Mouse (Mus musculus) midbrain, embryonic 16.5 days (tissue): ENCODE results near the gene Rcan1. TPM values are rescaled to one million over a fixed set of nuclear protein-coding genes. Genes with fewer than 3 reads are reported as not detected.

Experiments
- ATAC-seq: fragments of 200-750 bp; cut with Nextera tagmentation; 2 replicates; pipeline ENCODE4 v1.8.0; 2017; ENCODE audit warnings: moderate TSS enrichment
- H3K27ac ChIP-seq: fragments of 300-500 bp; sonication (generic); 2 replicates; pipeline ENCODE4 v1.5.1; 2014; ENCODE audit warnings: mild to moderate bottlenecking, low read length, mixed read lengths
- H3K27me3 ChIP-seq: fragments of 300-500 bp; sonication (generic); 2 replicates; pipeline ENCODE4 v1.6.1; 2014; ENCODE audit warnings: low read depth, low read length, mixed read lengths; ENCODE audit not compliant: control insufficient read depth, insufficient read depth
- H3K36me3 ChIP-seq: fragments of 300-500 bp; sonication (generic); 2 replicates; pipeline ENCODE4 v1.6.1; 2014; ENCODE audit warnings: mild to moderate bottlenecking, low read length, moderate library complexity, mixed read lengths; ENCODE audit not compliant: control insufficient read depth, insufficient read depth
- H3K4me1 ChIP-seq: fragments of 300-500 bp; sonication (generic); 2 replicates; pipeline ENCODE4 v1.6.1; 2014; ENCODE audit warnings: mild to moderate bottlenecking, low read length, mixed read lengths; ENCODE audit not compliant: control insufficient read depth, insufficient read depth
- H3K4me2 ChIP-seq: fragments of 300-500 bp; sonication (generic); 2 replicates; pipeline ENCODE4 v1.6.1; 2014; ENCODE audit warnings: mild to moderate bottlenecking, low read length, mixed read lengths
- H3K4me3 ChIP-seq: fragments of 300-500 bp; sonication (generic); 2 replicates; pipeline ENCODE4 v1.5.1; 2014; ENCODE audit warnings: low read depth, mild to moderate bottlenecking, low read length, moderate library complexity, mixed read lengths
- H3K9ac ChIP-seq: fragments of 300-500 bp; sonication (generic); 2 replicates; pipeline ENCODE4 v1.6.1; 2014; ENCODE audit warnings: low read depth, low read length, mixed read lengths
- H3K9me3 ChIP-seq: fragments of 300-500 bp; sonication (generic); replicated peaks from 2 replicates; pipeline ENCODE4 v1.6.1; 2014; ENCODE audit warnings: mild to moderate bottlenecking, low read length, mixed read lengths; ENCODE audit not compliant: control insufficient read depth, poor library complexity, severe bottlenecking
- WGBS: fragments of 180-500 bp; shearing (Covaris S2); extraction: QIAGEN DNeasy Blood & Tissue Kit; methylation state at CpG from one replicate; pipeline ENCODE4 v1.1.7; 2014; 5-methylcytosine and 5-hydroxymethylcytosine counted together
- polyA plus RNA-seq: library from polyadenylated mRNA; unstranded; fragments of >200 nt; fragmentation: Nextera tagmentation; extraction: Ambion mirVana; gene quantifications from 2 replicates; pipeline ENCODE4 v1.2.1, GENCODE M21; 2015

The Rcan1 gene
- polyA plus RNA-seq, 1 experiment from 2014 or later: 80.8 TPM

- Histone ChIP-seq H3K36me3 (no peaks in the 10 kb centered on the region), H3K27ac (no peak overlapping the region), H3K4me3 (no peak overlapping the region), H3K9ac (no peak overlapping the region), H3K9me3 (no peaks in the 10 kb centered on the region), H3K4me2 (no peak overlapping the region), H3K4me1 (peaks cover 2% of the 10 kb centered on the region; the same call in 1 of the 2 replicates), H3K27me3 (no peaks in the 10 kb centered on the region)
- 81% methylated on average over 7 of the region's 7 CpGs for WGBS
- no peak for ATAC-seq
Measured at GRCm38 (mm10) chr16:92360711-92361110, 110.0 kb downstream of the Rcan1 start.

DNA sequence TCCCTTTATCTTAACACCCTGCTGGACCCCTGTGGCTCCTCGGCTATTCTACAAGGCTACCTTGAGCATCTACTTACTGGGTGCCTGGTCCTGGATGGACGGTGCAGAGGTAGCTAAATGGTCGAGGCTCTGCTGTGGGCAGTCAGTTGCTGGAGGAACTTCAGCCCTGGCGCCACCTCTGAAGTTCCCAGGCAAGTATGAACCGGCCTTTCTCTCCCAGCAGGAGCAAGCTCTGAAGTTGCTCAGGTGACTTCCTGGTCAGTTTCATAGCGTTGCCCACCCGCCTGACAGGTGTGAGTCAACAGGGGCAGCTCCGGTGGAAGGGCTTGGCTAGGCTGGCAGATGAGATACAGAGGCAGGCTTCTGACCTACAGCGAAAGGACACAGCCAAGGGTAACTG is 111.4 kb downstream of the Rcan1 start, which contains the start of gene Kcne1:
Gene Kcne1, minus strand, starts transcription at position 240 of the 400 bp plus-strand sequence.
- H3K9me3 ChIP-seq: no peaks in the 10 kb centered on the region
- no peak for ATAC-seq
- no peaks in the 10 kb centered on the region for H3K27me3 ChIP-seq
- no peak within 1 kb of the TSS for H3K9ac ChIP-seq
- peaks cover 2% of the 10 kb centered on the region; the same call in 1 of the 2 replicates for H3K4me1 ChIP-seq
- H3K4me2 ChIP-seq: no peak within 1 kb of the TSS
- no peaks in the 10 kb centered on the region for H3K36me3 ChIP-seq
- H3K27ac ChIP-seq: no peak within 1 kb of the TSS
- H3K4me3 ChIP-seq: no peak within 1 kb of the TSS
- 66% methylated on average over 9 of the region's 9 CpGs for WGBS

GRCm38 (mm10) chr16:92358734-92359133 is 111.9 kb downstream of the Rcan1 start:
- ATAC-seq: no peak
- no peak overlapping the region for H3K4me2 ChIP-seq

GRCm38 (mm10) chr16:92357566-92357965 is 113.1 kb downstream of the Rcan1 start:
- H3K4me1 ChIP-seq: peaks cover 2% of the 10 kb centered on the region; the same call in 1 of the 2 replicates
- H3K36me3 ChIP-seq: no peaks in the 10 kb centered on the region
- WGBS: 21% methylated on average over 10 of the region's 10 CpGs
- no peaks in the 10 kb centered on the region for H3K9me3 ChIP-seq
- no peaks in the 10 kb centered on the region for H3K27me3 ChIP-seq
- H3K4me3 ChIP-seq: no peak overlapping the region
- H3K9ac ChIP-seq: no peak overlapping the region
- no peak overlapping the region for H3K4me2 ChIP-seq
- no peak for ATAC-seq
- H3K27ac ChIP-seq: no peak overlapping the region

More at GRCm38 (mm10) chr16:92358734-92359133, 111.9 kb downstream of the Rcan1 start:
- Histone ChIP-seq H3K27me3 (no peaks in the 10 kb centered on the region), H3K4me3 (no peak overlapping the region), H3K4me1 (peaks cover 2% of the 10 kb centered on the region; the same call in 1 of the 2 replicates), H3K9ac (no peak overlapping the region), H3K36me3 (no peaks in the 10 kb centered on the region), H3K9me3 (no peaks in the 10 kb centered on the region), H3K27ac (no peak overlapping the region)
- WGBS: 20% methylated on average over 9 of the region's 9 CpGs

- Histone ChIP-seq H3K9me3 (no peaks in the 10 kb centered on the region), H3K4me1 (peaks cover 2% of the 10 kb centered on the region; the same call in 1 of the 2 replicates), H3K4me3 (no peak overlapping the region), H3K27ac (no peak overlapping the region), H3K9ac (no peak overlapping the region), H3K4me2 (no peak overlapping the region), H3K27me3 (no peaks in the 10 kb centered on the region), H3K36me3 (no peaks in the 10 kb centered on the region)
- no peak for ATAC-seq
- 60% methylated on average over 9 of the region's 9 CpGs for WGBS
Measured at GRCm38 (mm10) chr16:92357023-92357422, 113.6 kb downstream of the Rcan1 start.

DNA sequence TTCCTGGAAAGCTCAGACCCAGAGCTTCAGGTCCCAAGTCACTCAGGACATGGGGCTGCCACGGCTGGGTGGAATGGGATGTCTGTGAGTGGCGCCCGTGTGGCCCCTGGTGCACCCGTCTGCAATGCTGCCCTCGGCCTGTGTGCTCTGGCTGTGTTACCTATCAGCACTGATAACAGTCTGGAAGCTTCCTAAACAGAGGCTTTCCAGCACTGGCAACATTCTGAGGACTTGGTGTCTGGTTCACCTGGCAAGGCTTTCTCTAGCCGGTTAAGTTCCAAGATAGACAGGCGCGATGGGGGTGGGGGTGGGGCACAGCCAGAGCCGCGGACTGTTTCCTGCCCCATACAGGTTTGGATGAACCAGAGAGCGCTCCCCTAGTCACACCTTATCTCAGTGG is 114.7 kb downstream of the Rcan1 start:
- Histone ChIP-seq H3K9me3 (no peaks in the 10 kb centered on the region), H3K4me2 (no peak overlapping the region), H3K27me3 (no peaks in the 10 kb centered on the region), H3K4me1 (peaks cover 2% of the 10 kb centered on the region; the same call in 1 of the 2 replicates), H3K27ac (no peak overlapping the region), H3K36me3 (no peaks in the 10 kb centered on the region), H3K4me3 (no peak overlapping the region), H3K9ac (no peak overlapping the region)
- WGBS: 76% methylated on average over 11 of the region's 11 CpGs
- ATAC-seq: no peak

GRCm38 (mm10) chr16:92355366-92355765 is 115.3 kb downstream of the Rcan1 start:
- H3K27me3 ChIP-seq: no peaks in the 10 kb centered on the region
- 85% methylated on average over 5 of the region's 5 CpGs for WGBS
- H3K4me3 ChIP-seq: no peak overlapping the region
- no peak overlapping the region for H3K4me2 ChIP-seq
- peaks cover 2% of the 10 kb centered on the region; the same call in 1 of the 2 replicates for H3K4me1 ChIP-seq
- no peaks in the 10 kb centered on the region for H3K9me3 ChIP-seq
- no peaks in the 10 kb centered on the region for H3K36me3 ChIP-seq
- no peak overlapping the region for H3K9ac ChIP-seq
- H3K27ac ChIP-seq: no peak overlapping the region
- ATAC-seq: no peak

DNA sequence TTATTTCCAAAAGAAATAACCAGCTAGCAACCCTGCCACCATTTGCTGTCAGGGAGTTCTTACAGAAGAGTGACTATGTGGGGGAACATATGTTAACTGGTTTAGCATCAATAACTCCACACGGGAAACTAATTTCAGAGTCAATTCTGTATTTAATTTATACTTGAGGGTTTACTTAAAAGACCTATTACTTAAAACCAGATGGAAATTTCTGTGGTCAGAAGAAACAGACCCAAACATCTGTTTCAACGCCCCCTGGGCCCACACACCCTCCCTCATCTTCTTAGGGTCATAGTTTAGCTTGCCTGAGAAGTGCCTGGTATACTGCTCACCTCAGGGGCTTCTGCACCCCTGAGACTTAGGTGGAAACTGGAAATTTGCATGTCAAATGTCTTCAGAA is 116.8 kb downstream of the Rcan1 start:
- no peak overlapping the region for H3K4me2 ChIP-seq
- H3K9me3 ChIP-seq: no peaks in the 10 kb centered on the region
- H3K9ac ChIP-seq: no peak overlapping the region
- 72% methylated on average over 2 of the region's 2 CpGs for WGBS
- no peak for ATAC-seq
- no peaks in the 10 kb centered on the region for H3K36me3 ChIP-seq
- H3K4me1 ChIP-seq: peaks cover 2% of the 10 kb centered on the region; the same call in 1 of the 2 replicates
- H3K27ac ChIP-seq: no peak overlapping the region
- no peak overlapping the region for H3K4me3 ChIP-seq
- H3K27me3 ChIP-seq: no peaks in the 10 kb centered on the region

GRCm38 (mm10) chr16:92353295-92353694 is 117.4 kb downstream of the Rcan1 start:
- Histone ChIP-seq H3K9ac (no peak overlapping the region), H3K4me3 (no peak overlapping the region), H3K27ac (no peak overlapping the region), H3K4me2 (no peak overlapping the region), H3K36me3 (no peaks in the 10 kb centered on the region), H3K27me3 (no peaks in the 10 kb centered on the region), H3K4me1 (peaks cover 2% of the 10 kb centered on the region; the same call in 1 of the 2 replicates), H3K9me3 (no peaks in the 10 kb centered on the region)
- ATAC-seq: no peak
- 89% methylated on average over 12 of the region's 12 CpGs for WGBS
